In the genomic region with DNA sequence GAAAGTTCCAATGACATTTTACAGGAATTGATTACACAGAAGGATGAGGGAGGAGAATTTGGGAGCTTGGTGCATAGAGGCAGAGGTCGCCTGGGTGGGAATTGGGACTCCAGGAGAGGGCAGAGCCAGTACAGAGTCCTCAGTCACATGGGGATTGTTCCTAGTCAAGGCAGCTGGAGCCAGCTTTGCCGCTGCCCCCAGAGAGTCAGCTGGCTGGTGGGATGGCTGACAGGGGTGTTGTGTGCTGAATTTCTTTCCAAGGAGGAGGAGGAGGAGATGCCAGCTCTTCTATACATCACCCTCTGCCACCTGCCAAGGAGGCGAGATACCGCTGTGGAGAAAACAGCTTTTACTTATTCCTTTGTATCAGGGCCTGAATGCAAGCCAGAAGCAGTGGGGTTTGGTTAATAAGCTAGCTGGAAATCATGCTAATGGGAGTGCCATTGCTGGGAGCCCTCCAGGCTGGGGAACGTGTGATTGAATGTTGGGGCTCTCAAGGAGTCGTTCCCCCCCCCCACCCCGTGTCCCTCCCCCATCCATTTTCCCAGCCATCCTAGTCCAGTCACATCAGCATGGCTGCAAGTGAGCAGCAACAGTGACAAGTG, we compare ENCODE assay signal across 13 mouse cellular contexts.
DNase-seq lines count a peak whose midpoint lies in the region; ATAC-seq and TF ChIP-seq lines count a peak whose summit lies in the region.
"Had no signal": no experiment of that assay in that cellular context is flagged by ENCODE, and none has a peak within 500 bp of the region (broad histone marks: within the 10 kb centered on the region; RNA-seq: fewer than 3 reads in every experiment).

No protein-coding gene starts in this region.

- no peak overlapping the region for H3K4me2 ChIP-seq in forebrain, embryonic 13.5 days
- no peak overlapping the region for H3K4me2 ChIP-seq in hindbrain, postnatal 0 days (ENCODE audit: low read depth, low read length)
- H3K4me2 ChIP-seq: embryonic facial prominence, embryonic 12.5 days; liver, embryonic 15.5 days had no signal

- no peaks in the 10 kb centered on the region for H3K36me3 ChIP-seq in forebrain, embryonic 13.5 days (ENCODE audit: poor library complexity, severe bottlenecking)
- no peaks in the 10 kb centered on the region for H3K36me3 ChIP-seq in hindbrain, postnatal 0 days (ENCODE audit: insufficient read depth, low read length)
- H3K36me3 ChIP-seq: embryonic facial prominence, embryonic 12.5 days; liver, embryonic 15.5 days had no signal

- DNase-seq in layer of hippocampus, adult 2 months (ENCODE audit: low spot score in 2 of 2), result peak; percentile 25 to 36
- no peak for DNase-seq in layer of hippocampus, postnatal 14 days (ENCODE audit: low spot score in 2 of 2)
- DNase-seq in hindbrain, postnatal 0 days (ENCODE audit: low spot score), result peak; percentile 40
- DNase-seq in lung, postnatal 4 days, result no peak
- DNase-seq in heart, postnatal 25 days (ENCODE audit: low spot score), result no peak
- no peak for DNase-seq in urinary bladder, postnatal 10 days (ENCODE audit: low spot score)
- DNase-seq: kidney, adult 11 months; thymus, postnatal 36 days had no signal

- no peak overlapping the region for H3K4me3 ChIP-seq in layer of hippocampus, adult 2 months
- H3K4me3 ChIP-seq in forebrain, embryonic 13.5 days, result no peak overlapping the region
- H3K4me3 ChIP-seq in hindbrain, postnatal 0 days (ENCODE audit: low read length), result no peak overlapping the region
- no peak overlapping the region for H3K4me3 ChIP-seq in olfactory bulb, adult 2 months (ENCODE audit: insufficient read depth, low read depth, low read length)
- H3K4me3 ChIP-seq: embryonic facial prominence, embryonic 12.5 days; liver, embryonic 15.5 days; megakaryocyte, embryonic 14.5 days had no signal

- no peaks in the 10 kb centered on the region for H3K9me3 ChIP-seq in forebrain, embryonic 13.5 days (replicated peaks)
- H3K9me3 ChIP-seq in hindbrain, postnatal 0 days (ENCODE audit: low read length), result no peaks in the 10 kb centered on the region
- H3K9me3 ChIP-seq: embryonic facial prominence, embryonic 12.5 days; liver, embryonic 15.5 days had no signal

- no peak for TF ChIP-seq POLR2A in olfactory bulb, adult 2 months (IDR thresholded peaks at IDR 0.05; ENCODE audit: insufficient read depth, low read depth, low read length)

- H3K27ac ChIP-seq in layer of hippocampus, adult 2 months, result peak overlapping the region; percentile 96
- peak overlapping the region; percentile 68 for H3K27ac ChIP-seq in forebrain, embryonic 13.5 days
- H3K27ac ChIP-seq in hindbrain, postnatal 0 days, result peak overlapping the region; percentile 46; the same call in 1 of the 2 replicates
- H3K27ac ChIP-seq in olfactory bulb, adult 2 months (ENCODE audit: insufficient read depth, low read depth, low read length), result peak overlapping the region; percentile 95
- H3K27ac ChIP-seq: embryonic facial prominence, embryonic 12.5 days; liver, embryonic 15.5 days had no signal

- WGBS in forebrain, embryonic 13.5 days, result 8% methylated on average over 7 of the region's 7 CpGs
- 30% methylated on average over 7 of the region's 7 CpGs for WGBS in hindbrain, postnatal 0 days
- WGBS in olfactory bulb, adult 2 months, result 24% methylated on average over 7 of the region's 7 CpGs

- H3K27me3 ChIP-seq in forebrain, embryonic 13.5 days, result no peaks in the 10 kb centered on the region
- H3K27me3 ChIP-seq in hindbrain, postnatal 0 days (ENCODE audit: insufficient read depth, low read length), result no peaks in the 10 kb centered on the region

- intact Hi-C loops in heart, postnatal 25 days (cut with DNase I), result loop anchor here (5.0 kb wide), 1 partner anchor 37 kb away; no protein-coding TSS in a partner anchor

- peak; percentile 73 for ATAC-seq in forebrain, embryonic 13.5 days
- ATAC-seq in hindbrain, postnatal 0 days, result peak; percentile 13; the same call in 1 of the 2 replicates

- H3K9ac ChIP-seq in forebrain, embryonic 13.5 days, result no peak overlapping the region
- H3K9ac ChIP-seq in hindbrain, postnatal 0 days (replicated peaks; ENCODE audit: low read length), result no peak overlapping the region
- H3K9ac ChIP-seq: embryonic facial prominence, embryonic 12.5 days; liver, embryonic 15.5 days had no signal

- TF ChIP-seq CTCF in layer of hippocampus, adult 2 months (conservative IDR thresholded peaks at IDR 0.05), result no peak
- TF ChIP-seq CTCF in hindbrain, postnatal 0 days (IDR thresholded peaks at IDR 0.05; ENCODE audit: low read depth), result no peak
- TF ChIP-seq CTCF in olfactory bulb, adult 2 months (IDR thresholded peaks at IDR 0.05; ENCODE audit: insufficient read depth, low read depth, low read length), result no peak

- peaks cover 56% of the 10 kb centered on the region for H3K4me1 ChIP-seq in forebrain, embryonic 13.5 days
- peaks cover 30% of the 10 kb centered on the region for H3K4me1 ChIP-seq in hindbrain, postnatal 0 days (ENCODE audit: insufficient read depth, low read length)
- H3K4me1 ChIP-seq in olfactory bulb, adult 2 months (ENCODE audit: control insufficient read depth, insufficient read depth, low read length), result peaks cover 42% of the 10 kb centered on the region

Comparison
In these comparisons a context has a peak if more than half of its experiments do, and no peak if none do; other contexts are left out.
1. DNase-seq: peak in layer of hippocampus, adult 2 months (2 of 2) and hindbrain, postnatal 0 days (single experiment); none in layer of hippocampus, postnatal 14 days (0 of 2), lung, postnatal 4 days (0 of 2), heart, postnatal 25 days (single experiment) and urinary bladder, postnatal 10 days (single experiment).
2. H3K27ac ChIP-seq: peak in every context shown above with its lines; median percentile 96 in layer of hippocampus, adult 2 months; 95 in olfactory bulb, adult 2 months; 68 in forebrain, embryonic 13.5 days; 46 in hindbrain, postnatal 0 days.